Mouse (Mus musculus): Measurements from ENCODE around the gene Mageb2. TPM values are rescaled to one million over a fixed set of nuclear protein-coding genes. Genes with fewer than 3 reads are reported as not detected.
"Not testable (repeated sequence)": the region's sequence is repeated elsewhere in the genome, so short reads cannot be mapped to it uniquely, and the experiment has no call there.

Gene Mageb2
- total RNA-seq (2014; rRNA removed; ENCODE audit: low replicate concordance) (not detected in 2 replicates), polyA plus RNA-seq (2015; fragmentation: Nextera tagmentation; extraction: Ambion mirVana) (not detected in 2 replicates)

- not testable (repeated sequence) for ATAC-seq (ENCODE audit: insufficient read depth, low read depth); H3K9me3 ChIP-seq (replicated peaks; ENCODE audit: control insufficient read depth, low read length)
- WGBS = 89% methylated on average over 2 of the region's 2 CpGs
These were observed at the start of gene Mageb2 for GRCm38 (mm10) chrX:91331390-91331789. Mageb2 (plus strand) TSS chrX:91331690.

DNA sequence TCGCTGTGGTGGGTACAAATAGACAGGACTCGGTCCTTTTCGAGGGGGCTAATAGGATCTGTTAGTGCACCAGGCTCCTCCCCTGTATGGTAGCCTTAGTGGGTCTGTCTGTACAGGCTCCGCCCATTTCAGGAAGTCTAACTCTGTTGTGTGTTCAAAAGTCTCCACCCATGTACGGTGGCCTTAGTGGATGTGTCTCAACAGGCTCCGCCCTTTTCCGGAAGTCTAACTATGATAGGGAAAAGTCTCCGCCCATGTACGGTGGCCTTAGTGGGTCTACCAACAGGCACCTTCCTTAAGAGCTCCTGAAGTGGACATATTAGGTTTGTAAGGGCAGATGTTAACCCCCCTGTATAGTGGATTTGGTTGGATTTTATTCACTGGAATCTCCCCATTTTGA, 18.2 kb upstream of the Mageb2 start:
- H3K4me1 ChIP-seq (ENCODE audit: control insufficient read depth, insufficient read depth); H3K27me3 ChIP-seq (ENCODE audit: control insufficient read depth, insufficient read depth, low read length); H3K4me2 ChIP-seq (ENCODE audit: low read depth, low read length); H3K36me3 ChIP-seq (replicated peaks; ENCODE audit: control insufficient read depth, insufficient read depth, low read length); H3K9ac ChIP-seq (replicated peaks; ENCODE audit: low read depth, low read length); H3K27ac ChIP-seq (ENCODE audit: low read depth); H3K9me3 ChIP-seq (replicated peaks; ENCODE audit: control insufficient read depth, low read length); DNase-seq (ENCODE audit: low spot score); H3K4me3 ChIP-seq (ENCODE audit: low read depth, low read length); ATAC-seq (ENCODE audit: insufficient read depth, low read depth): not testable (repeated sequence)
- WGBS = 85% methylated on average over 9 of the region's 9 CpGs

More at GRCm38 (mm10) chrX:91331390-91331789, at the start of gene Mageb2:
- not testable (repeated sequence) for H3K9ac ChIP-seq (replicated peaks; ENCODE audit: low read depth, low read length); H3K4me2 ChIP-seq (ENCODE audit: low read depth, low read length); H3K4me3 ChIP-seq (ENCODE audit: low read depth, low read length); H3K27ac ChIP-seq (ENCODE audit: low read depth); H3K27me3 ChIP-seq (ENCODE audit: control insufficient read depth, insufficient read depth, low read length); DNase-seq (ENCODE audit: low spot score); H3K4me1 ChIP-seq (ENCODE audit: control insufficient read depth, insufficient read depth); H3K36me3 ChIP-seq (replicated peaks; ENCODE audit: control insufficient read depth, insufficient read depth, low read length)

Other genes with a start within 250 kb of the Mageb2 start
- not detected in 2 replicates for gene Gm5072, start 60.8 kb downstream of the Mageb2 start, total RNA-seq (2014; rRNA removed; ENCODE audit: low replicate concordance)
- not detected in 2 replicates for gene Gm5072, start 60.8 kb downstream of the Mageb2 start, polyA plus RNA-seq (2015; fragmentation: Nextera tagmentation; extraction: Ambion mirVana)
- gene Gm8914, start 148.4 kb downstream of the Mageb2 start, total RNA-seq (2014; rRNA removed; ENCODE audit: low replicate concordance) = not detected in 2 replicates
- not detected in 2 replicates for gene Gm8914, start 148.4 kb downstream of the Mageb2 start, polyA plus RNA-seq (2015; fragmentation: Nextera tagmentation; extraction: Ambion mirVana)
- not detected in 2 replicates for gene 1700084M14Rik, start 244.2 kb downstream of the Mageb2 start, total RNA-seq (2014; rRNA removed; ENCODE audit: low replicate concordance)
- not detected in 2 replicates for gene 1700084M14Rik, start 244.2 kb downstream of the Mageb2 start, polyA plus RNA-seq (2015; fragmentation: Nextera tagmentation; extraction: Ambion mirVana)

Measured in heart, postnatal 0 days (tissue).